Mouse (Mus musculus) stomach, embryonic 15.5 days (tissue): ENCODE results near the gene Slc5a3. TPM values are rescaled to one million over a fixed set of nuclear protein-coding genes. Genes with fewer than 3 reads are reported as not detected.

Experiments used
- ATAC-seq: fragments of 200-750 bp; cut with Nextera tagmentation; 2 replicates; pipeline ENCODE4 v1.8.0; 2017; ENCODE audit warnings: low read depth, moderate number of reproducible peaks, moderate TSS enrichment; ENCODE audit not compliant: insufficient read depth, low FRiP score
- H3K27ac ChIP-seq: fragments of 300-500 bp; sonication (generic); 2 replicates; pipeline ENCODE4 v1.5.1; 2015; ENCODE audit warnings: mild to moderate bottlenecking, inconsistent platforms
- H3K27me3 ChIP-seq: fragments of 300-500 bp; sonication (generic); replicated peaks from 2 replicates; pipeline ENCODE4 v1.6.1; 2015; ENCODE audit warnings: inconsistent platforms
- H3K36me3 ChIP-seq: fragments of 300-500 bp; sonication (generic); 2 replicates; pipeline ENCODE4 v1.6.1; 2015; ENCODE audit warnings: inconsistent platforms
- H3K4me1 ChIP-seq: fragments of 300-500 bp; sonication (generic); 2 replicates; pipeline ENCODE4 v1.6.1; 2015; ENCODE audit warnings: inconsistent platforms
- H3K4me2 ChIP-seq: fragments of 300-500 bp; sonication (generic); 2 replicates; pipeline ENCODE4 v1.6.1; 2015; ENCODE audit warnings: mild to moderate bottlenecking, inconsistent platforms
- H3K4me3 ChIP-seq: fragments of 300-500 bp; sonication (generic); replicated peaks from 2 replicates; pipeline ENCODE4 v1.5.1; 2015; ENCODE audit warnings: inconsistent platforms
- H3K9ac ChIP-seq: fragments of 300-500 bp; sonication (generic); 2 replicates; pipeline ENCODE4 v1.6.1; 2015; ENCODE audit warnings: inconsistent platforms
- H3K9me3 ChIP-seq: fragments of 300-500 bp; sonication (generic); 2 replicates; pipeline ENCODE4 v1.6.1; 2016; ENCODE audit warnings: inconsistent platforms
- WGBS: fragments of 180-500 bp; shearing (Covaris S2); methylation state at CpG from one replicate; pipeline ENCODE4 v1.1.7; 2015; 5-methylcytosine and 5-hydroxymethylcytosine counted together
- polyA plus RNA-seq: library from polyadenylated mRNA; unstranded; fragments of >200 nt; fragmentation: Nextera tagmentation; extraction: Ambion mirVana; gene quantifications from 2 replicates; pipeline ENCODE4 v1.2.1, GENCODE M21; 2015

Gene Slc5a3
- polyA plus RNA-seq, 1 experiment from 2014 or later, result 4.8 TPM

GRCm38 (mm10) chr16:92105631-92106030, 47.5 kb downstream of the Slc5a3 start:
- H3K27me3 ChIP-seq, result no peaks in the 10 kb centered on the region
- H3K4me1 ChIP-seq, result 0 out of 2 replicates have a peak, but pooled peaks cover 6% of the 10 kb centered on the region
- no peak overlapping the region for H3K27ac ChIP-seq
- ATAC-seq, result no peak
- H3K4me2 ChIP-seq, result no peak overlapping the region
- WGBS, result 76% methylated on average over 3 of the region's 3 CpGs
- H3K36me3 ChIP-seq, result 0 out of 2 replicates have a peak, but pooled peaks cover 3% of the 10 kb centered on the region
- no peaks in the 10 kb centered on the region for H3K9me3 ChIP-seq
- no peak overlapping the region for H3K4me3 ChIP-seq
- no peak overlapping the region for H3K9ac ChIP-seq

- Histone ChIP-seq H3K36me3 (0 out of 2 replicates have a peak, but pooled peaks cover under 1% of the 10 kb centered on the region), H3K27ac (no peak overlapping the region), H3K4me1 (0 out of 2 replicates have a peak, but pooled peaks cover 6% of the 10 kb centered on the region), H3K27me3 (no peaks in the 10 kb centered on the region), H3K4me2 (no peak overlapping the region), H3K9ac (no peak overlapping the region), H3K4me3 (no peak overlapping the region), H3K9me3 (no peaks in the 10 kb centered on the region)
- 87% methylated on average over 5 of the region's 5 CpGs for WGBS
- ATAC-seq, result no peak
These were observed 49.2 kb downstream of the Slc5a3 start for GRCm38 (mm10) chr16:92107346-92107745.

GRCm38 (mm10) chr16:92114706-92115241, 56.7 kb downstream of the Slc5a3 start:
- H3K4me2 ChIP-seq, result no peak overlapping the region
- H3K9ac ChIP-seq, result no peak overlapping the region
- H3K36me3 ChIP-seq, result peaks cover 6% of the 10 kb centered on the region; the same call in 1 of the 2 replicates
- no peak overlapping the region for H3K4me3 ChIP-seq
- no peaks in the 10 kb centered on the region for H3K9me3 ChIP-seq
- 69% methylated on average over 5 of the region's 5 CpGs for WGBS
- no peak; the same call in 1 of the 2 replicates for ATAC-seq
- H3K27me3 ChIP-seq, result no peaks in the 10 kb centered on the region
- no peak overlapping the region for H3K27ac ChIP-seq
- H3K4me1 ChIP-seq, result no peaks in the 10 kb centered on the region

GRCm38 (mm10) chr16:92115611-92116421, 57.7 kb downstream of the Slc5a3 start:
- H3K4me2 ChIP-seq, result peak overlapping the region; percentile 16; the same call in 1 of the 2 replicates
- no peak overlapping the region for H3K27ac ChIP-seq
- no peak overlapping the region for H3K4me3 ChIP-seq
- H3K9me3 ChIP-seq, result no peaks in the 10 kb centered on the region
- no peaks in the 10 kb centered on the region for H3K27me3 ChIP-seq
- H3K36me3 ChIP-seq, result peaks cover 6% of the 10 kb centered on the region; the same call in 1 of the 2 replicates
- WGBS, result 32% methylated on average over 20 of the region's 20 CpGs
- no peak overlapping the region for H3K9ac ChIP-seq
- no peaks in the 10 kb centered on the region for H3K4me1 ChIP-seq
- no peak for ATAC-seq

- Histone ChIP-seq H3K4me1 (no peaks in the 10 kb centered on the region), H3K4me2 (no peak overlapping the region), H3K27me3 (no peaks in the 10 kb centered on the region), H3K9ac (no peak overlapping the region), H3K36me3 (peaks cover 4% of the 10 kb centered on the region; the same call in 1 of the 2 replicates), H3K27ac (no peak overlapping the region), H3K9me3 (no peaks in the 10 kb centered on the region), H3K4me3 (no peak overlapping the region)
- no peak for ATAC-seq
- 71% methylated on average over 9 of the region's 9 CpGs for WGBS
These were observed 59.5 kb downstream of the Slc5a3 start for GRCm38 (mm10) chr16:92117337-92118209.

GRCm38 (mm10) chr16:92119013-92119515, 60.9 kb downstream of the Slc5a3 start:
- H3K27ac ChIP-seq, result no peak overlapping the region
- 59% methylated on average over 13 of the region's 13 CpGs for WGBS
- H3K9me3 ChIP-seq, result no peaks in the 10 kb centered on the region
- ATAC-seq, result no peak
- H3K36me3 ChIP-seq, result no peaks in the 10 kb centered on the region
- H3K4me1 ChIP-seq, result no peaks in the 10 kb centered on the region
- H3K9ac ChIP-seq, result no peak overlapping the region
- H3K4me2 ChIP-seq, result no peak overlapping the region
- H3K4me3 ChIP-seq, result no peak overlapping the region
- no peaks in the 10 kb centered on the region for H3K27me3 ChIP-seq

- H3K9ac ChIP-seq, result no peak overlapping the region
- H3K27ac ChIP-seq, result no peak overlapping the region
- WGBS, result 75% methylated on average over 17 of the region's 17 CpGs
- ATAC-seq, result no peak
- H3K4me2 ChIP-seq, result no peak overlapping the region
- H3K4me1 ChIP-seq, result no peaks in the 10 kb centered on the region
- no peaks in the 10 kb centered on the region for H3K9me3 ChIP-seq
- no peaks in the 10 kb centered on the region for H3K36me3 ChIP-seq
- no peak overlapping the region for H3K4me3 ChIP-seq
- no peaks in the 10 kb centered on the region for H3K27me3 ChIP-seq
These were observed 62.9 kb downstream of the Slc5a3 start for GRCm38 (mm10) chr16:92120899-92121531.

GRCm38 (mm10) chr16:92127226-92127625, 69.1 kb downstream of the Slc5a3 start:
- Histone ChIP-seq H3K4me2 (no peak overlapping the region), H3K9ac (no peak overlapping the region), H3K27ac (no peak overlapping the region), H3K27me3 (no peaks in the 10 kb centered on the region), H3K36me3 (no peaks in the 10 kb centered on the region), H3K9me3 (no peaks in the 10 kb centered on the region), H3K4me1 (no peaks in the 10 kb centered on the region), H3K4me3 (no peak overlapping the region)
- no peak for ATAC-seq
- 55% methylated on average over 4 of the region's 4 CpGs for WGBS

- Histone ChIP-seq H3K9ac (no peak overlapping the region), H3K4me1 (no peaks in the 10 kb centered on the region), H3K27ac (no peak overlapping the region), H3K4me2 (no peak overlapping the region), H3K4me3 (no peak overlapping the region), H3K27me3 (no peaks in the 10 kb centered on the region), H3K9me3 (no peaks in the 10 kb centered on the region), H3K36me3 (no peaks in the 10 kb centered on the region)
- ATAC-seq, result no peak
- WGBS, result 78% methylated on average over 5 of the region's 5 CpGs
These were observed 69.5 kb downstream of the Slc5a3 start for GRCm38 (mm10) chr16:92127666-92128065.

- 87% methylated on average over 8 of the region's 8 CpGs for WGBS
- Histone ChIP-seq H3K27me3 (no peaks in the 10 kb centered on the region), H3K9me3 (no peaks in the 10 kb centered on the region), H3K9ac (no peak overlapping the region), H3K4me3 (no peak overlapping the region), H3K4me1 (no peaks in the 10 kb centered on the region), H3K27ac (no peak overlapping the region), H3K4me2 (no peak overlapping the region), H3K36me3 (no peaks in the 10 kb centered on the region)
- no peak for ATAC-seq
These were observed 71.7 kb downstream of the Slc5a3 start for GRCm38 (mm10) chr16:92129843-92130242.

GRCm38 (mm10) chr16:92132511-92132910, 74.4 kb downstream of the Slc5a3 start:
- Histone ChIP-seq H3K27ac (no peak overlapping the region), H3K9ac (no peak overlapping the region), H3K36me3 (no peaks in the 10 kb centered on the region), H3K4me2 (no peak overlapping the region), H3K4me1 (no peaks in the 10 kb centered on the region), H3K27me3 (no peaks in the 10 kb centered on the region), H3K4me3 (no peak overlapping the region), H3K9me3 (no peaks in the 10 kb centered on the region)
- WGBS, result 82% methylated on average over 4 of the region's 4 CpGs
- no peak for ATAC-seq
